18 mouse cellular contexts compared by ENCODE assay signal in genomic region chr4:145101823-145102718, GRCm38 (mm10).
DNase-seq lines count a peak whose midpoint lies in the region; TF ChIP-seq lines count a peak whose summit lies in the region.
"Had no signal": no experiment of that assay in that cellular context is flagged by ENCODE, and none has a peak within 500 bp of the region (broad histone marks: within the 10 kb centered on the region; RNA-seq: fewer than 3 reads in every experiment).

No protein-coding gene starts in this region.

- intact Hi-C loops in gastrocnemius, adult 2 months (cut with DNase I) = no loop called here

- H3K4me1 ChIP-seq in midbrain, embryonic 10.5 days = peaks cover 18% of the 10 kb centered on the region
- H3K4me1 ChIP-seq: hindbrain, embryonic 15.5 days had no signal

- no peaks in the 10 kb centered on the region for H3K9me3 ChIP-seq in midbrain, embryonic 10.5 days (replicated peaks)
- H3K9me3 ChIP-seq: embryonic facial prominence, embryonic 15.5 days; forebrain, embryonic 15.5 days; heart, embryonic 12.5 days; hindbrain, embryonic 15.5 days had no signal

- no peak for TF ChIP-seq CTCF in gastrocnemius, adult 2 months (IDR thresholded peaks at IDR 0.05)
- no peak for TF ChIP-seq CTCF in layer of hippocampus, adult 2 months (conservative IDR thresholded peaks at IDR 0.05)

- H3K27me3 ChIP-seq in midbrain, embryonic 10.5 days (ENCODE audit: low read depth, poor library complexity, severe bottlenecking) = no peaks in the 10 kb centered on the region
- H3K27me3 ChIP-seq: embryonic facial prominence, embryonic 15.5 days; forebrain, embryonic 15.5 days; heart, embryonic 12.5 days; hindbrain, embryonic 15.5 days had no signal

- peaks cover 30% of the 10 kb centered on the region for H3K36me3 ChIP-seq in midbrain, embryonic 10.5 days

- DNase-seq in cerebellum, adult 9-10 months = peak; percentile 52
- DNase-seq in cerebellum, postnatal 4 days (ENCODE audit: low spot score in 2 of 2) = no peak
- no peak for DNase-seq in gastrocnemius, adult 2 months
- DNase-seq in gastrocnemius, postnatal 4 days (ENCODE audit: low spot score in 2 of 2) = no peak
- no peak for DNase-seq in layer of hippocampus, adult 2 months (ENCODE audit: low spot score in 2 of 2)
- no peak for DNase-seq in layer of hippocampus, adult 8-10 months (ENCODE audit: low spot score in 2 of 2)
- no peak for DNase-seq in embryo, embryonic 10 days (ENCODE audit: low spot score)
- DNase-seq in midbrain, embryonic 10.5 days (ENCODE audit: low spot score) = no peak
- DNase-seq: adrenal gland, adult 8-10 months; gastrocnemius, postnatal 10 days; heart, postnatal 36 days; kidney, adult 11 months; kidney, adult 9 months had no signal

- peak overlapping the region; percentile 56 for H3K27ac ChIP-seq in gastrocnemius, adult 2 months
- peak overlapping the region; percentile 37; the same call in 1 of the 2 replicates for H3K27ac ChIP-seq in layer of hippocampus, adult 2 months
- no peak overlapping the region for H3K27ac ChIP-seq in midbrain, embryonic 10.5 days (replicated peaks)
- H3K27ac ChIP-seq: embryonic facial prominence, embryonic 15.5 days; forebrain, embryonic 15.5 days; hindbrain, embryonic 15.5 days had no signal

- 84% methylated on average over 6 of the region's 6 CpGs for WGBS in midbrain, embryonic 10.5 days

- H3K4me3 ChIP-seq in gastrocnemius, adult 2 months = no peak overlapping the region
- H3K4me3 ChIP-seq in layer of hippocampus, adult 2 months = no peak overlapping the region
- no peak overlapping the region for H3K4me3 ChIP-seq in midbrain, embryonic 10.5 days
- H3K4me3 ChIP-seq: embryonic facial prominence, embryonic 15.5 days; erythroblast, embryonic 14.5 days; forebrain, embryonic 15.5 days; heart, embryonic 12.5 days; hindbrain, embryonic 15.5 days had no signal
